Mouse (Mus musculus) Muller cell, postnatal 12 days (primary cell): ENCODE data around the gene Myo10.
A peak's percentile ranks its signal among the peaks of the same experiment; 100 is the strongest.
"Not testable (repeated sequence)": the region's sequence is repeated elsewhere in the genome, so short reads cannot be mapped to it uniquely, and the experiment has no call there.

Source experiments
- DNase-seq: peaks from one replicate; pipeline ENCODE4 v3.0.0-alpha.2; 2015; ENCODE audit errors: inconsistent ontology term

Myo10 gene

GRCm38 (mm10) chr15:25690066-25690745, 67.9 kb downstream of the Myo10 start:
- peak; percentile 49 for DNase-seq

GRCm38 (mm10) chr15:25690746-25691105, 68.4 kb downstream of the Myo10 start:
- no peak for DNase-seq

- DNase-seq, result no peak
These were observed 70.1 kb downstream of the Myo10 start for GRCm38 (mm10) chr15:25692254-25692950.

GRCm38 (mm10) chr15:25693708-25694107, 71.4 kb downstream of the Myo10 start:
- DNase-seq, result no peak

- no peak for DNase-seq
These were observed 72.4 kb downstream of the Myo10 start for GRCm38 (mm10) chr15:25694749-25695148.

- no peak for DNase-seq
These were observed 72.9 kb downstream of the Myo10 start for GRCm38 (mm10) chr15:25695253-25695652.

- DNase-seq, result no peak
These were observed 73.6 kb downstream of the Myo10 start for GRCm38 (mm10) chr15:25695883-25696282.

- DNase-seq, result no peak
These were observed 74.3 kb downstream of the Myo10 start for GRCm38 (mm10) chr15:25696660-25697059.

GRCm38 (mm10) chr15:25699032-25699557, 76.8 kb downstream of the Myo10 start:
- no peak for DNase-seq

- DNase-seq, result no peak
These were observed 80.3 kb downstream of the Myo10 start for GRCm38 (mm10) chr15:25702602-25703001.

GRCm38 (mm10) chr15:25704809-25705585, 82.7 kb downstream of the Myo10 start:
- no peak for DNase-seq

GRCm38 (mm10) chr15:25706874-25707554, 84.7 kb downstream of the Myo10 start:
- DNase-seq, result no peak

GRCm38 (mm10) chr15:25707891-25708290, 85.6 kb downstream of the Myo10 start:
- DNase-seq, result no peak

GRCm38 (mm10) chr15:25710876-25711275, 88.6 kb downstream of the Myo10 start:
- DNase-seq, result no peak

GRCm38 (mm10) chr15:25712877-25713276, 90.6 kb downstream of the Myo10 start:
- no peak for DNase-seq

GRCm38 (mm10) chr15:25713587-25714361, 91.4 kb downstream of the Myo10 start:
- peak; percentile 41 for DNase-seq

GRCm38 (mm10) chr15:25715218-25715995, 93.1 kb downstream of the Myo10 start:
- DNase-seq, result no peak

- no peak for DNase-seq
These were observed 93.7 kb downstream of the Myo10 start for GRCm38 (mm10) chr15:25715996-25716395.

- DNase-seq, result peak; percentile 69
These were observed 94.7 kb downstream of the Myo10 start for GRCm38 (mm10) chr15:25717006-25717405.

GRCm38 (mm10) chr15:25718104-25718503, 95.8 kb downstream of the Myo10 start:
- not testable (repeated sequence) for DNase-seq
